Mouse (Mus musculus) ES-E14 (cell line): ENCODE data around the gene Fam240a. TPM values are rescaled to one million over a fixed set of nuclear protein-coding genes. Genes with fewer than 3 reads are reported as not detected.

Experiments used
- DNase-seq: peaks from one replicate; pipeline ENCODE4 v3.0.0-alpha.2; 2013; ENCODE audit warnings: low read depth, low spot score
- H3K27ac ChIP-seq: 2 replicates; pipeline ENCODE4 v1.5.1; 2012; ENCODE audit warnings: low read depth, mild to moderate bottlenecking, low read length, moderate library complexity, mixed read lengths; ENCODE audit not compliant: poor library complexity, insufficient read depth, severe bottlenecking
- H3K36me3 ChIP-seq: 2 replicates; pipeline ENCODE4 v1.6.1; 2012; ENCODE audit warnings: mild to moderate bottlenecking, low read length, moderate library complexity, mixed read lengths; ENCODE audit not compliant: control insufficient read depth, poor library complexity, insufficient read depth, severe bottlenecking
- H3K4me1 ChIP-seq, 2 experiments: fragments of 150-350 bp in 1 of 2; sonication (generic) in 1 of 2; 2 replicates each; pipeline ENCODE4 v1.6.1; 2012; ENCODE audit warnings: low read length in 2 of 2, mild to moderate bottlenecking in 1 of 2, mixed read lengths in 1 of 2; ENCODE audit not compliant: control insufficient read depth in 2 of 2, insufficient read depth in 2 of 2, poor library complexity in 1 of 2
- H3K4me3 ChIP-seq, 2 experiments: fragments of 150-350 bp in 1 of 2; sonication (generic) in 1 of 2; 2 replicates each; pipeline ENCODE4 v1.5.1; 2012; ENCODE audit warnings: low read length in 2 of 2, low read depth in 1 of 2, mild to moderate bottlenecking in 1 of 2, mixed read lengths in 1 of 2; ENCODE audit not compliant: insufficient read depth in 1 of 2, poor library complexity in 1 of 2, severe bottlenecking in 1 of 2
- H3K9ac ChIP-seq: 2 replicates; pipeline ENCODE4 v1.6.1; 2012; ENCODE audit warnings: low read depth, mild to moderate bottlenecking, low read length, mixed read lengths; ENCODE audit not compliant: poor library complexity, insufficient read depth, severe bottlenecking
- H3K9me3 ChIP-seq: fragments of 150-350 bp; sonication (generic); 2 replicates; pipeline ENCODE4 v1.6.1; 2012; ENCODE audit warnings: low read depth, mild to moderate bottlenecking, low read length; ENCODE audit not compliant: control insufficient read depth, insufficient read depth
- CHD2 ChIP-seq: IDR thresholded peaks from 2 replicates; pipeline ENCODE4 v1.6.1; 2014; ENCODE audit warnings: mild to moderate bottlenecking, low read depth, low read length, inconsistent platforms
- HCFC1 ChIP-seq: IDR thresholded peaks from 2 replicates; pipeline ENCODE4 v1.6.1; 2012; ENCODE audit warnings: low read length, inconsistent platforms, borderline replicate concordance; ENCODE audit not compliant: insufficient read depth
- MAFK ChIP-seq: IDR thresholded peaks from 2 replicates; pipeline ENCODE4 v1.6.1; 2014; ENCODE audit warnings: mild to moderate bottlenecking, low read depth, low read length, inconsistent platforms; ENCODE audit not compliant: insufficient read depth
- ZC3H11A ChIP-seq: IDR thresholded peaks from 2 replicates; pipeline ENCODE4 v1.6.1; 2012; ENCODE audit warnings: low read depth, mild to moderate bottlenecking, inconsistent platforms, low read length, borderline replicate concordance
- ZNF384 ChIP-seq: IDR thresholded peaks from 2 replicates; pipeline ENCODE4 v1.6.1; 2012; ENCODE audit warnings: low read depth, low read length, inconsistent platforms
- in situ Hi-C, 2 experiments: fragments of 600-800 bp; cut with MboI; formaldehyde crosslinking; loops; one replicate each; pipeline ENCODE4 v1.15.1; 2025; ENCODE audit warnings: low sequenced_read_pairs in 2 of 2, inconsistent platforms in 1 of 2; ENCODE audit not compliant: unreplicated experiment in 2 of 2
- total RNA-seq: library from RNA; depleted of rRNA; stranded (reverse); fragments of 300-350 nt; gene quantifications from 2 replicates; pipeline ENCODE4 v1.2.3, GENCODE M21; 2012

Gene Fam240a
- total RNA-seq, 1 experiment = 1.0 TPM

DNA sequence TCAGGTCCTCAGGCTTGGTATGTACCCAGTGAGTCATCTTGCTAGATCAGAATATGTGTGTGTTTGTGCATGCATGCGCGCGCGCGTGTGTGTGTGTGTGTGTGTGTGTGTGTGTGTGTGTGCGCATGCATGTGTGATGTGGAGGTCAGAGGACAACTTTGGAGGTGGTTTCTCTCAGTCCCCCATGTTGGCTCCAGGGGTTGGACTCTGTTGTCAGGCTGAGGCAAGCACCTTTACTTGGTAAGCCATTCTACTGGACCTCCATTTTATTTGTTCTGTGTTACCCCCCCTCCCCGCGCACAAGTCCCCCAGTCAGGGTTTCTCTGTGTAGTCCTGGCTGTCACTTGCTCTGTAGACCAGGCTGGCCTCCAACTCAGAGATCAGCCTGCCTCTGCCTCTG, 44.7 kb upstream of the Fam240a start:
- peak overlapping the region; percentile 61 to 62 for H3K4me3 ChIP-seq
- TF ChIP-seq CHD2 (no peak), HCFC1 (no peak), MAFK (no peak), ZC3H11A (no peak), ZNF384 (no peak)
- peak overlapping the region; percentile 65; the same call in 1 of the 2 replicates for H3K9ac ChIP-seq
- in situ Hi-C loops = no loop called here
- peak overlapping the region; percentile 89; the same call in 1 of the 2 replicates for H3K27ac ChIP-seq
- H3K9me3 ChIP-seq = no peaks in the 10 kb centered on the region
- H3K4me1 ChIP-seq = peaks cover 14 to 17% of the 10 kb centered on the region in 2 experiments
- DNase-seq = no peak
- H3K36me3 ChIP-seq = peaks cover 3% of the 10 kb centered on the region

GRCm38 (mm10) chr9:110960230-110961149, 43.8 kb upstream of the Fam240a start:
- in situ Hi-C loops = no loop called here
- TF ChIP-seq ZNF384 (no peak), MAFK (0 out of 2 replicates have a peak, but pooled peaks have one; percentile 45)
- H3K9me3 ChIP-seq = no peaks in the 10 kb centered on the region
- H3K36me3 ChIP-seq = peaks cover 3% of the 10 kb centered on the region
- DNase-seq = no peak
- peak overlapping the region; percentile 89 for H3K27ac ChIP-seq
- H3K4me3 ChIP-seq = peak overlapping the region; percentile 61 to 62
- H3K9ac ChIP-seq = peak overlapping the region; percentile 65; the same call in 1 of the 2 replicates
- peaks cover 14 to 20% of the 10 kb centered on the region in 2 experiments for H3K4me1 ChIP-seq

- Histone ChIP-seq H3K9me3 (no peaks in the 10 kb centered on the region), H3K9ac (no peak overlapping the region; the same call in 1 of the 2 replicates), H3K27ac (peak overlapping the region; percentile 89; the same call in 1 of the 2 replicates), H3K4me1 (peaks cover 18 to 27% of the 10 kb centered on the region in 2 experiments), H3K36me3 (peaks cover 3% of the 10 kb centered on the region), H3K4me3 (no peak overlapping the region)
- TF ChIP-seq MAFK = no peak
- TF ChIP-seq HCFC1 = no peak
- no peak for TF ChIP-seq ZC3H11A
- TF ChIP-seq CHD2 = no peak
- no peak for TF ChIP-seq ZNF384
- DNase-seq = no peak
- in situ Hi-C loops = no loop called here
Measured at GRCm38 (mm10) chr9:110959669-110960068, 43.0 kb upstream of the Fam240a start.

GRCm38 (mm10) chr9:110955962-110956361, 39.3 kb upstream of the Fam240a start:
- no peak for DNase-seq
- Histone ChIP-seq H3K36me3 (peaks cover 3% of the 10 kb centered on the region; the same call in 1 of the 2 replicates), H3K27ac (no peak overlapping the region), H3K4me3 (no peak overlapping the region), H3K4me1 (peaks cover 21 to 28% of the 10 kb centered on the region in 2 experiments; a peak in 3 of 4 replicates), H3K9me3 (no peaks in the 10 kb centered on the region), H3K9ac (no peak overlapping the region)
- TF ChIP-seq CHD2 (no peak), ZC3H11A (no peak), MAFK (no peak), HCFC1 (no peak), ZNF384 (no peak)
- in situ Hi-C loops = no loop called here
